Mouse (Mus musculus) heart, adult 11 months (tissue): ENCODE data around the gene Actrt1.

ENCODE experiments used
- DNase-seq: peaks from one replicate; pipeline ENCODE4 v3.0.0; 2022

The Actrt1 gene

GRCm38 (mm10) chrX:46328707-46329106, at the start of gene Actrt1:
Gene Actrt1, plus strand, starts transcription at chrX:46329007.
- DNase-seq: no peak

- no peak for DNase-seq
Observed at GRCm38 (mm10) chrX:46331463-46332115, 2.8 kb downstream of the Actrt1 start.
